Mouse (Mus musculus) midbrain, embryonic 10.5 days (tissue): ENCODE measurements around the gene Slc22a21. TPM values are rescaled to one million over a fixed set of nuclear protein-coding genes. Genes with fewer than 3 reads are reported as not detected.
A peak's percentile ranks its signal among the peaks of the same experiment; 100 is the strongest.
"Not testable (repeated sequence)": the region's sequence is repeated elsewhere in the genome, so short reads cannot be mapped to it uniquely, and the experiment has no call there.

Experiments
- DNase-seq: peaks from one replicate; pipeline ENCODE4 v3.0.0-alpha.2; 2017; ENCODE audit warnings: low spot score
- H3K27ac ChIP-seq: fragments of 300-500 bp; sonication (generic); replicated peaks from 2 replicates; pipeline ENCODE4 v1.5.1; 2016; ENCODE audit warnings: mild to moderate bottlenecking
- H3K27me3 ChIP-seq: fragments of 300-500 bp; sonication (generic); 2 replicates; pipeline ENCODE4 v1.6.1; 2016; ENCODE audit warnings: low read depth, mild to moderate bottlenecking; ENCODE audit not compliant: poor library complexity, severe bottlenecking
- H3K36me3 ChIP-seq: fragments of 300-500 bp; sonication (generic); 2 replicates; pipeline ENCODE4 v1.6.1; 2016; ENCODE audit warnings: mild to moderate bottlenecking, moderate library complexity
- H3K4me1 ChIP-seq: fragments of 300-500 bp; sonication (generic); 2 replicates; pipeline ENCODE4 v1.6.1; 2016
- H3K4me3 ChIP-seq: fragments of 300-500 bp; sonication (generic); 2 replicates; pipeline ENCODE4 v1.5.1; 2016; ENCODE audit warnings: mild to moderate bottlenecking, moderate library complexity
- H3K9me3 ChIP-seq: fragments of 300-500 bp; sonication (generic); replicated peaks from 2 replicates; pipeline ENCODE4 v1.6.1; 2016; ENCODE audit warnings: mild to moderate bottlenecking
- whole genome bisulfite sequencing: fragments of 180-500 bp; shearing (Covaris S2); methylation state at CpG from one replicate; pipeline ENCODE4 v1.1.7; 2016; 5-methylcytosine and 5-hydroxymethylcytosine counted together
- polyA plus RNA-seq: library from polyadenylated mRNA; unstranded; fragments of >200 nt; fragmentation: Nextera tagmentation; extraction: Ambion mirVana; gene quantifications from 2 replicates; pipeline ENCODE4 v1.2.1, GENCODE M21; 2016

The Slc22a21 gene
- polyA plus RNA-seq, 1 experiment from 2014 or later: 2.4 TPM

DNA sequence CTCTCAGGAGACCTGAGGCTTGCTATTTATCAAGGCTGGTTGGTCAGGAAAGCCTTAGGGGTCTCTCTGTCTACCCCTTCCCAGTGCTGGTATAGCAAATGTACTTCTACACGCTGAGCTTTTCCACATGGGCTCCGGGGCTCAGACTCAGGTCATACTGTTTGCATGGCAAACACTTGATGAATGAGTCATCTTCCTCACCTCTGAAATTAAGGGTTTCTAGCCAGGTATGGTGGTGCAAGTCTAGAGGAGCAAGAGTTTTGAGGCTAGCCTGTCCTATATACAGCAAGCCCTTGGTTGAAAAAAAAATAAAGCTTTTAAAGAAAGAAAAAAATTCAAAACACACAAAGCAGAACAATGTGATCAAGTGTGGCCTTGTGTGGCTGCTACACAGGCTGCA, 31.1 kb upstream of the Slc22a21 start:
- Histone ChIP-seq H3K27me3 (no peaks in the 10 kb centered on the region), H3K4me3 (no peak overlapping the region), H3K36me3 (no peaks in the 10 kb centered on the region), H3K4me1 (peaks cover 9% of the 10 kb centered on the region; the same call in 1 of the 2 replicates), H3K27ac (no peak overlapping the region), H3K9me3 (no peaks in the 10 kb centered on the region)
- WGBS: 93% methylated on average over 2 of the region's 2 CpGs
- DNase-seq: no peak

- no peak overlapping the region for H3K27ac ChIP-seq
- H3K4me3 ChIP-seq: no peak overlapping the region
- H3K4me1 ChIP-seq: peaks cover 9% of the 10 kb centered on the region; the same call in 1 of the 2 replicates
- H3K9me3 ChIP-seq: no peaks in the 10 kb centered on the region
- H3K27me3 ChIP-seq: no peaks in the 10 kb centered on the region; the same call in 1 of the 2 replicates
- WGBS: 78% methylated on average over 10 of the region's 10 CpGs
- H3K36me3 ChIP-seq: no peaks in the 10 kb centered on the region
- DNase-seq: no peak
Observed at GRCm38 (mm10) chr11:54008416-54008920, 28.3 kb upstream of the Slc22a21 start.

DNA sequence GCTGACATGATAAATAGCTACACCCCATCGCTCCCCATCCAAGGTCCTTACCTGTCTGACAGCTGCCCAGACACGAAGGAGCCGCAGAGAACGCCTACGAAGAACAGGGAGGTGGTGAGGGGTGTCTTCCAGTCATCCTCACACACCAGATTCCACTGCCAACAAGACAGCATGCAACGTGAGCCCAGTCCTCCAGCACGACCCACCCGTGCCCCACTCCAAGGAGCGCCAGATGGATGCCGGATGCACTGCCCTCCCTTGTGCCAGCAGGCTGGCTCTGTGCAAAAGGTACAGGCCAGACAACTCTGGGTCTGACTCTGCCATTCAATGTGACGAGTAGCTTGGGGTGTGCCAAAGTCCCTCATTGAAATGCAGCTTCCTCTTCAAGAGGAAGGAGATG, 27.6 kb upstream of the Slc22a21 start:
- Histone ChIP-seq H3K4me3 (no peak overlapping the region), H3K36me3 (no peaks in the 10 kb centered on the region), H3K4me1 (peaks cover 12% of the 10 kb centered on the region; the same call in 1 of the 2 replicates), H3K27me3 (no peaks in the 10 kb centered on the region; the same call in 1 of the 2 replicates), H3K27ac (no peak overlapping the region), H3K9me3 (no peaks in the 10 kb centered on the region)
- WGBS: 89% methylated on average over 11 of the region's 11 CpGs
- DNase-seq: no peak

DNA sequence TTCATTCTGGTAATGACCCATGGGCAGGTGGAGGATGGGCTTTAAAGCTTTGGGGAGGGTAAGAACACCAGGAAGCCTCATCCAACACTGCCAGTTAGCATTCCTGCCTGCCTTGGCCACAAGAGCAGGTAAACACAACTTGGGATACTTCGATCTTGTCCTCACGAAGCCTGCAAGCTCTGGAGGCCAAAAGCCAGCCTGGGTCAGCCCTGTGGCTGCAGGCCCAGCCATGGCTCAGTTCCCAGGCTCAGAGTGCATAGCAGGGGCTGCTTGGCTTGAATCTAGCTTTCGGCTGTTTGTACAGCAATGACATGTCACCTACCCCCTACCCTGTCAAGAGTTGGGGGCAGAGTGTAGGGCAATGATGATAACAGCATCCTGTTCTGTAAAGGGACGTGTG, 26.8 kb upstream of the Slc22a21 start:
- no peak overlapping the region for H3K4me3 ChIP-seq
- WGBS: 89% methylated on average over 4 of the region's 4 CpGs
- H3K27me3 ChIP-seq: no peaks in the 10 kb centered on the region; the same call in 1 of the 2 replicates
- DNase-seq: no peak
- H3K36me3 ChIP-seq: no peaks in the 10 kb centered on the region
- H3K4me1 ChIP-seq: peaks cover 17% of the 10 kb centered on the region
- H3K9me3 ChIP-seq: no peaks in the 10 kb centered on the region
- no peak overlapping the region for H3K27ac ChIP-seq

DNA sequence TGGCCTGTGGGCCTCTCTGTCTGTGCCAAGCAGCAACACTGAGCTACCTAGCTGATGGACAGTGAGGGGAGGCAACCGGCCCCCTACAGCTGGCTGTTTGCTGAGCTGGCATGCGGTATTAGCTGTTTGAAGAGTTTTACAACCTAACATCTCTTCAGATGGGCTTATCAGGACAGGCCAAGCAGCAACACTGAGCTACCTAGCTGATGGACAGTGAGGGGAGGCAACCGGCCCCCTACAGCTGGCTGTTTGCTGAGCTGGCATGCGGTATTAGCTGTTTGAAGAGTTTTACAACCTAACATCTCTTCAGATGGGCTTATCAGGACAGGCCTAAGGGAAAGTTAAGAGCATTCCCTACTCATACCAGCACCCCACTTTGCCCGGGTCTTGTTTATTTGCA, 26.2 kb upstream of the Slc22a21 start:
- not testable (repeated sequence) for DNase-seq, H3K27ac ChIP-seq, H3K27me3 ChIP-seq, H3K36me3 ChIP-seq, H3K4me3 ChIP-seq, H3K9me3 ChIP-seq
- WGBS: 73% methylated on average over 5 of the region's 5 CpGs
- H3K4me1 ChIP-seq: peaks cover 17% of the 10 kb centered on the region

DNA sequence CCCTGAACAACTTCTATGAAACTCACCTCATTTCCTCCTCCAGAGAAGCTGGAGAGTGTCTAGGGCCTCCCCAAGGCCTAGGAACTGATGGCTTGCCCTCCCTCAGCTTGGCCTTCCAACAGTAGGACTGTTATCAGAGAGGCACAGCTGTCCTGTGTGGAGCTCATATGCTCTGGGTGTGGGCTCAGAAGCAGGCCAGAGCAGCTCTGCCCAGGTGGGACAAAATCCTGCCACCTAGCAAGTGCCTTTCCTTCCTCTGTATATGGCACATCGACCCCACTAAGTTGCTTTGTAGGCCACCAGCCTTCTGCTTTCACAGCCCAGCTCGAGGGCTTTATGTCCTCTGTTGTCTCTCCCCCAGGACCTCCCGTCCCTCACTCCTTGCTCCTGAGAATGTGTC, 24.6 kb upstream of the Slc22a21 start:
- 83% methylated on average over 3 of the region's 3 CpGs for WGBS
- H3K36me3 ChIP-seq: no peaks in the 10 kb centered on the region
- H3K4me3 ChIP-seq: no peak overlapping the region
- H3K4me1 ChIP-seq: peaks cover 17% of the 10 kb centered on the region
- no peak overlapping the region for H3K27ac ChIP-seq
- no peaks in the 10 kb centered on the region for H3K9me3 ChIP-seq
- DNase-seq: no peak
- H3K27me3 ChIP-seq: no peaks in the 10 kb centered on the region; the same call in 1 of the 2 replicates

DNA sequence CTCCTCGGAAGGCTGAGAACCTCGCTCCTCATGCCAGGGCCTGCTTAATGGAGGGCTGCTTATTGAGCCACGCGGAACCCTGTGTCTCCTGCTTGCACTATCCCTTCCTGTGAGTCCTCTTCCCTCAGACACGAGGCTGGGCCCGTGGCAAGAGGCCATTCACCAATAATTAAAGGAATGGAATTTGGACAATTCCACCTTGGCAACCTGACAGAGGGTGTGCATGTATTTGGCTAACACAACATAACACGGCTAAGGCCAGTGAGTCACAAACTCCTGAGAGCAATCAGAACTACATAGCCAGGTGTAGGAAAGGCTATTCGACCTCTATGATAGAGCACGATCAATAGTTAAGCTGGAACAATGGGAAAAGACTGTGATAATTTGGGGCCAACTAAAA, 24.1 kb upstream of the Slc22a21 start:
- no peaks in the 10 kb centered on the region for H3K9me3 ChIP-seq
- 86% methylated on average over 9 of the region's 9 CpGs for WGBS
- no peak overlapping the region for H3K27ac ChIP-seq
- H3K27me3 ChIP-seq: no peaks in the 10 kb centered on the region; the same call in 1 of the 2 replicates
- DNase-seq: no peak
- H3K4me1 ChIP-seq: peaks cover 14% of the 10 kb centered on the region
- no peaks in the 10 kb centered on the region for H3K36me3 ChIP-seq
- no peak overlapping the region for H3K4me3 ChIP-seq

DNA sequence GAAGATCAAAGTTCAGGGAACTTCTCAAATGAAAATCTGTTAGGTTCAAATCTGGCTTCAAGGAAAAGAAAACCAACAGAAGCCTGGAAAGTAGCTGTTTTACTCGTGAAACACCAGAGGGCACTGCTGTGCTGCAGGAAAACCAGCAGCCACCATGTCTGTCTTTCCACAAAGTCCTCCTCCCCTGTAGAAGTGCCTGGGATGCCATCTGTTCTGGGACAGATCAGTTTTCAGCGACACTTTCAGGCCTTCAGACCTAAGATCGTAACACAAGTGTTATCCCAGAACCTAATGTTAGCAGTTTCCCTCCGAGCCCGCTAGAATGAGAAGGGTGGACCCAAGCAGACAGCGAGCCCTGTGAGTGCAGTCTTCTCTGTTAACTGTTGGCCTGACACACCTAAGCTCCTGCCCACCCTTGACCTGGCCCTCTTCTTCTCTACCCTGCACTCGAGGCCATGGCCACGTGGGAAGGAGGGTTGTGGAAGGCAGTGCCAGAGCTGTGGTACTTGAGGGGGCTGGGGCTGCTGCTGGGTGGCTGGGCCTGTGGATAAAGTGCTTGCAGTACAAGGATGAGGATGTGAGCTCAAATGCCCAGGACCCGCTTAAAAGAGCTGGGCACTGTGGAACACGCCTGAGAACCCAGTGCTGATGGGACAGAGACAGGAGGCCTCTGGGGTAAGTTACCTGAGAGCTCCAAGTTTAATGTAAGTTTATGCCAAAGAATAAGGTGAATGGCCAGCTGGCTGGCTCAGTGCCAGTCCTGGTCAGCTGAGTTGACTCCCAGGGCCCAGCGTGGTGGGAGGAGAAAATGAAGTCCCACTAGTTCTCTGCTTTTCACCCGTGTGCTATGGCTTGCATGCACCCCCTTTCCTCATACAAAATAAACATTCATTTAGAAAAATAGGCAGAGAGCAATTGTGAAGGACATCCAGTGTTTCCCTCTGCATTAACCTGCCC, 22.9 kb upstream of the Slc22a21 start:
- 0 out of 2 replicates have a peak overlapping the region, but pooled peaks have one; percentile 55 for H3K27ac ChIP-seq
- peak; percentile 58 for DNase-seq
- 57% methylated on average over 12 of the region's 12 CpGs for WGBS
- not testable (repeated sequence) for H3K4me1 ChIP-seq, H3K36me3 ChIP-seq, H3K9me3 ChIP-seq, H3K27me3 ChIP-seq, H3K4me3 ChIP-seq

GRCm38 (mm10) chr11:54002147-54002760, 22.1 kb upstream of the Slc22a21 start:
- Histone ChIP-seq H3K4me1 (peaks cover 7% of the 10 kb centered on the region), H3K9me3 (no peaks in the 10 kb centered on the region), H3K27me3 (no peaks in the 10 kb centered on the region; the same call in 1 of the 2 replicates), H3K4me3 (no peak overlapping the region), H3K36me3 (no peaks in the 10 kb centered on the region), H3K27ac (no peak overlapping the region; the same call in 1 of the 2 replicates)
- 4% methylated on average over 5 of the region's 5 CpGs for WGBS
- DNase-seq: peak; percentile 53

DNA sequence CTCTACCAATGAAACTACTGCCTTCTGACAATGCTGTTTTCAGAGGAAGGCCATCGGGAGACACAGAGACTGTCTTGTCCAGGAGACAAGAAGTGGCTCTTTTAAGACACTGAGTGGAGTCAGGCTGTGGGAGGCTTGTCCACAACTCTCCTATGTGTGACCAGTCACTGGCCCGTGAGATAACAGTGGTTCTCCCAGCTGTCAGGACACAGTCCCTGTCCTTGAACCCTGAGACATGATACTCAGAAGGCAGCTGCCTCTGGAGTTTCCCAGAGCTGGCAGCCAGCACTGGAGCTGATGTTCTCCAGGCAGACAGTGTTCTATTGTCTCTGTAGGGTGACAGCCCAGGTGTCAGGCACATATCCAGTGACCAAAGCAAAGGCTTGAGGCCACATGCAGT, 17.5 kb upstream of the Slc22a21 start:
- peaks cover 5% of the 10 kb centered on the region for H3K4me1 ChIP-seq
- H3K4me3 ChIP-seq: no peak overlapping the region
- WGBS: 84% methylated on average over 2 of the region's 2 CpGs
- H3K36me3 ChIP-seq: no peaks in the 10 kb centered on the region
- H3K27me3 ChIP-seq: no peaks in the 10 kb centered on the region
- H3K27ac ChIP-seq: no peak overlapping the region
- H3K9me3 ChIP-seq: no peaks in the 10 kb centered on the region
- DNase-seq: no peak

DNA sequence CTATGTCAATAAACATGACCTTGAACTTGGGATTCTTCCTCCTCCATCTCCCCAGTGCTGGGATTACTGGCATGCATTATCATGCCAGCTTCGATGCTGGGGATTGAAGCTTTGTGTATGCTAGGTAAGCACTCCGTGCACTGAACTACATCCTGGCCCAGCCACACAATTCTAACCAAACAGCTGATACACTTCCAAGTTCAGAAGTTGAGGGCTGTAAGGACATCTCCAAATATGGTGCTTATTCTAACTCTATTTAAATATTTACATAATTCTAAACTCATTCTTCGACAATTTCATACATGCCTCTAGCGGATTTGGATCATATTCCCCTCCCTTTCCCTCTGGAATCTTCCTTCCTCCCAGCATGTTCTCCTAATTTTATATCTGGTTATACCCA, 12.1 kb upstream of the Slc22a21 start:
- Histone ChIP-seq H3K9me3 (no peaks in the 10 kb centered on the region), H3K36me3 (no peaks in the 10 kb centered on the region), H3K4me1 (no peaks in the 10 kb centered on the region), H3K4me3 (no peak overlapping the region), H3K27ac (no peak overlapping the region), H3K27me3 (no peaks in the 10 kb centered on the region)
- WGBS: 91% methylated on average over 4 of the region's 4 CpGs
- no peak for DNase-seq

GRCm38 (mm10) chr11:53989232-53989631, 9.1 kb upstream of the Slc22a21 start:
- 49% methylated on average over 1 of the region's 1 CpGs for WGBS
- Histone ChIP-seq H3K36me3 (no peaks in the 10 kb centered on the region), H3K27ac (no peak overlapping the region), H3K27me3 (no peaks in the 10 kb centered on the region), H3K9me3 (no peaks in the 10 kb centered on the region), H3K4me1 (no peaks in the 10 kb centered on the region), H3K4me3 (no peak overlapping the region)
- DNase-seq: no peak

GRCm38 (mm10) chr11:53988081-53988480, 7.9 kb upstream of the Slc22a21 start:
- Histone ChIP-seq H3K36me3 (no peaks in the 10 kb centered on the region), H3K4me3 (no peak overlapping the region), H3K27me3 (no peaks in the 10 kb centered on the region), H3K9me3 (no peaks in the 10 kb centered on the region), H3K27ac (no peak overlapping the region), H3K4me1 (peaks cover 3% of the 10 kb centered on the region; the same call in 1 of the 2 replicates)
- WGBS: 84% methylated on average over 4 of the region's 4 CpGs
- no peak for DNase-seq
